In the genomic region with DNA sequence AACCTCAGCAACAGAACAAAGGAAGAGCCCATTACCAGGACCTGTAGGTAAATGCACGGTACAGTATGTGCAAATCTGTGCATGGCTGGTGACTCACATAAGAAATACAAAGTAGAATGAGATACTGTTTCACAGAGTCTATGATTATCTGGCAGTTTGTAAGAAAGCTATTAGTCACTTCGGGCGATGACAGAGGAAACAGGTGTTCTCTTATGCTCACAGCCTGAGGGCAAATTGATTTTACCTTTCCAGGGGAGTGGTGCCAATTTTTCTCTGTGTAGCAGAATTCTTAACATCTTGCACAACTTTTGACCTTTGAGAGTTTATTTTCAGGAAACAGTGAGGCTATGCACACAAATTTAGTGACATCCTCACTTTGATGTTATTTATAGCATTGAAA, we compare ENCODE assay signal across 25 mouse cellular contexts. TPM values are rescaled to one million over a fixed set of nuclear protein-coding genes. Genes with fewer than 3 reads are reported as not detected.
A peak's percentile ranks its signal among the peaks of the same experiment; 100 is the strongest.
DNase-seq lines count a peak whose midpoint lies in the region; ATAC-seq and TF ChIP-seq lines count a peak whose summit lies in the region.
"Had no signal": no experiment of that assay in that cellular context is flagged by ENCODE, and none has a peak within 500 bp of the region (broad histone marks: within the 10 kb centered on the region; RNA-seq: fewer than 3 reads in every experiment).

No protein-coding gene starts in this region.

- H3K4me1 ChIP-seq in liver, postnatal 0 days (ENCODE audit: insufficient read depth): no peaks in the 10 kb centered on the region
- H3K4me1 ChIP-seq in stomach, embryonic 16.5 days (ENCODE audit: control insufficient read depth, insufficient read depth, low read length): no peaks in the 10 kb centered on the region
- H3K4me1 ChIP-seq: embryonic facial prominence, embryonic 12.5 days; forebrain, embryonic 15.5 days; hindbrain, embryonic 15.5 days; midbrain, embryonic 15.5 days had no signal

- H3K27ac ChIP-seq in gastrocnemius, adult 2 months: peak overlapping the region; percentile 62
- no peak overlapping the region for H3K27ac ChIP-seq in liver, postnatal 0 days (ENCODE audit: low read depth)
- H3K27ac ChIP-seq in stomach, embryonic 16.5 days (ENCODE audit: low read length): 0 out of 2 replicates have a peak overlapping the region, but pooled peaks have one; percentile 31
- H3K27ac ChIP-seq: embryonic facial prominence, embryonic 12.5 days; forebrain, embryonic 15.5 days; hindbrain, embryonic 15.5 days; liver, embryonic 13.5 days; midbrain, embryonic 15.5 days had no signal

- no peak overlapping the region for H3K4me3 ChIP-seq in gastrocnemius, adult 2 months
- H3K4me3 ChIP-seq in liver, postnatal 0 days (ENCODE audit: low read depth, low read length): no peak overlapping the region
- no peak overlapping the region for H3K4me3 ChIP-seq in stomach, embryonic 16.5 days (replicated peaks; ENCODE audit: low read length)
- H3K4me3 ChIP-seq: embryonic facial prominence, embryonic 12.5 days; forebrain, embryonic 15.5 days; hindbrain, embryonic 15.5 days; liver, embryonic 13.5 days; megakaryocyte, embryonic 14.5 days; midbrain, embryonic 15.5 days had no signal

- intact Hi-C loops in gastrocnemius, adult 2 months (cut with DNase I): no loop called here
- intact Hi-C loops in gastrocnemius, postnatal 36 days (cut with DNase I): no loop called here
- intact Hi-C loops in left cerebral cortex, postnatal 4 days (cut with DNase I): no loop called here

- no peaks in the 10 kb centered on the region for H3K27me3 ChIP-seq in liver, postnatal 0 days (ENCODE audit: insufficient read depth, low read length)
- no peaks in the 10 kb centered on the region for H3K27me3 ChIP-seq in stomach, embryonic 16.5 days (ENCODE audit: control insufficient read depth, insufficient read depth, low read length)
- H3K27me3 ChIP-seq: embryonic facial prominence, embryonic 12.5 days; forebrain, embryonic 15.5 days; hindbrain, embryonic 15.5 days; liver, embryonic 13.5 days; megakaryocyte, embryonic 14.5 days; midbrain, embryonic 15.5 days had no signal

- H3K36me3 ChIP-seq in liver, postnatal 0 days (replicated peaks; ENCODE audit: insufficient read depth, low read length): no peaks in the 10 kb centered on the region
- no peaks in the 10 kb centered on the region for H3K36me3 ChIP-seq in stomach, embryonic 16.5 days (ENCODE audit: control insufficient read depth, insufficient read depth, low read length)
- H3K36me3 ChIP-seq: embryonic facial prominence, embryonic 12.5 days; forebrain, embryonic 15.5 days; hindbrain, embryonic 15.5 days; liver, embryonic 13.5 days; midbrain, embryonic 15.5 days had no signal

- peak; percentile 63 for ATAC-seq in liver, postnatal 0 days
- peak; percentile 73; the same call in 1 of the 2 replicates for ATAC-seq in stomach, embryonic 16.5 days (ENCODE audit: insufficient read depth, low FRiP score)
- no peak for ATAC-seq in frontal cortex, adult (ENCODE audit: low TSS enrichment)
- ATAC-seq: forebrain, embryonic 15.5 days; midbrain, embryonic 15.5 days; Patski had no signal

- H3K4me2 ChIP-seq in liver, postnatal 0 days (ENCODE audit: low read depth, low read length): no peak overlapping the region
- H3K4me2 ChIP-seq in stomach, embryonic 16.5 days (ENCODE audit: low read depth, low read length): no peak overlapping the region
- H3K4me2 ChIP-seq: embryonic facial prominence, embryonic 12.5 days; forebrain, embryonic 15.5 days; hindbrain, embryonic 15.5 days; liver, embryonic 13.5 days; midbrain, embryonic 15.5 days had no signal

- no peak for DNase-seq in gastrocnemius, adult 2 months
- DNase-seq in gastrocnemius, postnatal 36 days: no peak
- no peak for DNase-seq in liver, postnatal 0 days
- no peak for DNase-seq in liver
- peak; percentile 27 for DNase-seq in brain, adult 2 months (ENCODE audit: low read depth, low spot score)
- no peak for DNase-seq in left cerebral cortex, postnatal 4 days
- DNase-seq: adrenal gland, adult 8-10 months; B cell, adult 2 months; cerebellum, adult 9-11 months; heart, adult 11 months; heart, postnatal 36 days; kidney, adult 18-20 months; kidney, postnatal 25 days; liver, embryonic 13.5 days; right cerebral cortex, postnatal 25 days had no signal

- no peak overlapping the region for H3K9ac ChIP-seq in liver, postnatal 0 days (replicated peaks)
- no peak overlapping the region for H3K9ac ChIP-seq in stomach, embryonic 16.5 days (ENCODE audit: low read length)
- H3K9ac ChIP-seq: embryonic facial prominence, embryonic 12.5 days; forebrain, embryonic 15.5 days; hindbrain, embryonic 15.5 days; liver, embryonic 13.5 days; midbrain, embryonic 15.5 days had no signal

- TF ChIP-seq CTCF in gastrocnemius, adult 2 months (IDR thresholded peaks at IDR 0.05): no peak
- no peak for TF ChIP-seq CTCF in liver, postnatal 0 days (IDR thresholded peaks at IDR 0.05; ENCODE audit: low read depth)

- TF ChIP-seq EP300 in liver, postnatal 0 days (IDR thresholded peaks at IDR 0.05; ENCODE audit: low read depth): no peak

- 40% methylated on average over 3 of the region's 3 CpGs for WGBS in liver, postnatal 0 days (ENCODE audit: insufficient replicate concordance)
- 51% methylated on average over 3 of the region's 3 CpGs for WGBS in stomach, embryonic 16.5 days

- no peaks in the 10 kb centered on the region for H3K9me3 ChIP-seq in liver, postnatal 0 days (ENCODE audit: low read length)
- no peaks in the 10 kb centered on the region for H3K9me3 ChIP-seq in stomach, embryonic 16.5 days (replicated peaks; ENCODE audit: control insufficient read depth, low read length)
- H3K9me3 ChIP-seq: embryonic facial prominence, embryonic 12.5 days; forebrain, embryonic 15.5 days; hindbrain, embryonic 15.5 days; liver, embryonic 13.5 days; megakaryocyte, embryonic 14.5 days; midbrain, embryonic 15.5 days had no signal

RNA-seq across cellular contexts. Expression of a gene that starts 29.6 kb away (rescaled TPM):
- total RNA-seq in gastrocnemius, adult 2 months (2021): 1 to 10 TPM; 1.0 to 1.8 TPM
- total RNA-seq in gastrocnemius, postnatal 36 days (2021): 1 to 10 TPM in 1 of 2 experiments, under 1 TPM in 1; 0.82 to 1.2 TPM
- polyA plus RNA-seq in liver, postnatal 0 days (2015; fragmentation: Nextera tagmentation; extraction: Ambion mirVana): 17.8 and 20.0 TPM in 2 replicates
- 17.8 and 21.0 TPM in 2 replicates for polyA plus RNA-seq in stomach, embryonic 16.5 days (2015; fragmentation: Nextera tagmentation; extraction: Ambion mirVana)
- total RNA-seq in left cerebral cortex, postnatal 4 days (2021): under 1 TPM; 0.18 to 0.40 TPM

RNA-seq across cellular contexts. Expression of a gene that starts 37.7 kb away (rescaled TPM):
- total RNA-seq in gastrocnemius, adult 2 months (2021): not detected
- total RNA-seq in gastrocnemius, postnatal 36 days (2021): not detected
- 0.08 TPM in 1 of 2 replicates, not detected in the other for polyA plus RNA-seq in liver, postnatal 0 days (2015; fragmentation: Nextera tagmentation; extraction: Ambion mirVana)
- polyA plus RNA-seq in stomach, embryonic 16.5 days (2015; fragmentation: Nextera tagmentation; extraction: Ambion mirVana): not detected in 2 replicates
- total RNA-seq in left cerebral cortex, postnatal 4 days (2021): under 1 TPM; 0.26 to 0.42 TPM
- total RNA-seq: adrenal gland, adult 8-10 months; heart, postnatal 36 days had no signal
- polyA plus RNA-seq: cortical plate, adult 2 months; embryonic facial prominence, embryonic 12.5 days; forebrain, embryonic 15.5 days; heart, embryonic 14.5 days; hindbrain, embryonic 15.5 days; Patski had no signal

RNA-seq across cellular contexts. Expression of a gene that starts 45.1 kb away (rescaled TPM):
- total RNA-seq in gastrocnemius, adult 2 months (2021): 100 to 1,000 TPM; 109 to 117 TPM
- total RNA-seq in gastrocnemius, postnatal 36 days (2021): 100 to 1,000 TPM in 1 of 2 experiments, 10 to 100 TPM in 1; 94.6 to 110 TPM
- polyA plus RNA-seq in liver, postnatal 0 days (2015; fragmentation: Nextera tagmentation; extraction: Ambion mirVana): 241 TPM in 2 replicates
- 207 and 226 TPM in 2 replicates for polyA plus RNA-seq in stomach, embryonic 16.5 days (2015; fragmentation: Nextera tagmentation; extraction: Ambion mirVana)
- total RNA-seq in left cerebral cortex, postnatal 4 days (2021): 100 to 1,000 TPM; 180 to 182 TPM

RNA-seq across cellular contexts. Expression of a gene that starts 45.1 kb away (rescaled TPM):
- total RNA-seq in gastrocnemius, adult 2 months (2021): 1 to 10 TPM; 3.7 to 4.4 TPM
- total RNA-seq in gastrocnemius, postnatal 36 days (2021): 1 to 10 TPM; 1.3 to 2.4 TPM
- polyA plus RNA-seq in liver, postnatal 0 days (2015; fragmentation: Nextera tagmentation; extraction: Ambion mirVana): 5.4 and 5.8 TPM in 2 replicates
- polyA plus RNA-seq in stomach, embryonic 16.5 days (2015; fragmentation: Nextera tagmentation; extraction: Ambion mirVana): 9.6 and 10.2 TPM in 2 replicates
- 1 to 10 TPM; 8.5 to 8.6 TPM for total RNA-seq in left cerebral cortex, postnatal 4 days (2021)

RNA-seq across cellular contexts. Expression of a gene that starts 47.0 kb away (rescaled TPM):
- 10 to 100 TPM; 33.4 to 37.0 TPM for total RNA-seq in gastrocnemius, adult 2 months (2021)
- total RNA-seq in gastrocnemius, postnatal 36 days (2021): 10 to 100 TPM; 29.3 to 31.9 TPM
- 48.9 and 55.2 TPM in 2 replicates for polyA plus RNA-seq in liver, postnatal 0 days (2015; fragmentation: Nextera tagmentation; extraction: Ambion mirVana)
- 119 and 132 TPM in 2 replicates for polyA plus RNA-seq in stomach, embryonic 16.5 days (2015; fragmentation: Nextera tagmentation; extraction: Ambion mirVana)
- total RNA-seq in left cerebral cortex, postnatal 4 days (2021): 10 to 100 TPM; 64.2 to 73.1 TPM
